Mouse (Mus musculus) hindbrain, embryonic 15.5 days (tissue): ENCODE measurements at regions not wholly inside any gene's neighbourhood (a gene's known extent, or its start where the extent isn't known, plus 50 kb on each side); places are given as distances from the start of the nearest gene placed in this dataset.
A peak's percentile ranks its signal among the peaks of the same experiment; 100 is the strongest.
"Not testable (repeated sequence)": the region's sequence is repeated elsewhere in the genome, so short reads cannot be mapped to it uniquely, and the experiment has no call there.

Experiments used
- ATAC-seq: fragments of 200-750 bp; cut with Nextera tagmentation; 2 replicates; pipeline ENCODE4 v1.8.0; 2017; ENCODE audit warnings: low read depth, moderate number of reproducible peaks, moderate TSS enrichment; ENCODE audit not compliant: low FRiP score
- H3K27ac ChIP-seq: fragments of 300-500 bp; sonication (generic); replicated peaks from 2 replicates; pipeline ENCODE4 v1.5.1; 2015; ENCODE audit warnings: mild to moderate bottlenecking, inconsistent platforms
- H3K27me3 ChIP-seq: fragments of 300-500 bp; sonication (generic); 2 replicates; pipeline ENCODE4 v1.6.1; 2015; ENCODE audit warnings: control low read depth, inconsistent platforms
- H3K36me3 ChIP-seq: fragments of 300-500 bp; sonication (generic); 2 replicates; pipeline ENCODE4 v1.6.1; 2015; ENCODE audit warnings: control low read depth, inconsistent platforms
- H3K4me1 ChIP-seq: fragments of 300-500 bp; sonication (generic); replicated peaks from 2 replicates; pipeline ENCODE4 v1.6.1; 2015; ENCODE audit warnings: control low read depth, inconsistent platforms
- H3K4me2 ChIP-seq: fragments of 300-500 bp; sonication (generic); 2 replicates; pipeline ENCODE4 v1.6.1; 2015; ENCODE audit warnings: moderate library complexity, mild to moderate bottlenecking, inconsistent platforms
- H3K4me3 ChIP-seq: fragments of 300-500 bp; sonication (generic); 2 replicates; pipeline ENCODE4 v1.5.1; 2015; ENCODE audit warnings: mild to moderate bottlenecking, inconsistent platforms
- H3K9ac ChIP-seq: fragments of 300-500 bp; sonication (generic); 2 replicates; pipeline ENCODE4 v1.6.1; 2015; ENCODE audit warnings: inconsistent platforms
- H3K9me3 ChIP-seq: fragments of 300-500 bp; sonication (generic); 2 replicates; pipeline ENCODE4 v1.6.1; 2016; ENCODE audit warnings: control low read depth, inconsistent platforms
- WGBS: fragments of 180-500 bp; shearing (Covaris S2); methylation state at CpG from one replicate; pipeline ENCODE4 v1.1.7; 2015; 5-methylcytosine and 5-hydroxymethylcytosine counted together

DNA sequence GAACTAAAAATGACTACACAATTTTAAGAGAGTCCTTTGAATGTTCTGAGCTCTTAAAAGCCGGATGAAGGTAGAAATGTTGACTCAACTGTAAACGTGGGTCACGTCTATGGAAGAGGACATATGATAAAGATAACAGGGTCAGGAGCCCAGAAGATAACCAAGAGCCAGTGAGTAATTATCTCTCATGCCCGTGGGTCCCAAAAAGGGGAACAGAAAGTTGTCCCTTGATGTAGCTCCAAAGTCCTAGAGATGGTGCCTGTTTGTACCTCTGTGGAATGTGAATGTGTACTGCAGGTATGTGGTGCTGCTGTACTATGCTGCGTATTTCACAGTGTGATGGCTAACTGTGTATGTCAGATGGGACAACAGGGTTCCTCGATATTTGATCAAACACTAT, 479.1 kb downstream of the Gja1 start:
- no peak overlapping the region for H3K27ac ChIP-seq
- H3K36me3 ChIP-seq = no peaks in the 10 kb centered on the region
- H3K9me3 ChIP-seq = no peaks in the 10 kb centered on the region
- WGBS = 95% methylated on average over 6 of the region's 6 CpGs
- H3K4me1 ChIP-seq = no peaks in the 10 kb centered on the region
- H3K9ac ChIP-seq = no peak overlapping the region
- no peak overlapping the region for H3K4me2 ChIP-seq
- H3K27me3 ChIP-seq = no peaks in the 10 kb centered on the region
- no peak overlapping the region for H3K4me3 ChIP-seq
- ATAC-seq = no peak

DNA sequence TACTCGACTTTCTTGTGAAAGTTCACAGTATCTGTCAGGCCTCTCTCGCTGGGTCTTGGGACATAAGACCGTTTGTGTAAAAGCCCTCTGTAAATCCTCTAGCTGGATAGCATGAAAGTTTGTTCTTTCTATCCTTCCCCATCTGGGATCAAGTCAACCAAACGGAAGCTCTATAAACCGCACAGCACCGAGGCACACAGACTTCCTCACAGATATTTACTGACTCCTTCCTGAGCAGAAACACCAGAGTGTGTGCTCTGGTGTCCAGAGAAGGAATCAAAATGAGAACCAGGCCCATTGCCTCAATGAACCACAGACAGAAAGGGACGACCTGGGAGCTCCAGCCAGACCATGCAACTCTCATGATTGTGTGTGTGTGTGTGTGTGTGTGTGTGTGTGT, 502.6 kb downstream of the Gja1 start:
- Histone ChIP-seq H3K27me3 (no peaks in the 10 kb centered on the region), H3K36me3 (no peaks in the 10 kb centered on the region), H3K4me2 (no peak overlapping the region), H3K9ac (no peak overlapping the region), H3K4me1 (no peaks in the 10 kb centered on the region), H3K9me3 (no peaks in the 10 kb centered on the region), H3K27ac (no peak overlapping the region), H3K4me3 (no peak overlapping the region)
- 86% methylated on average over 7 of the region's 7 CpGs for WGBS
- ATAC-seq = no peak

DNA sequence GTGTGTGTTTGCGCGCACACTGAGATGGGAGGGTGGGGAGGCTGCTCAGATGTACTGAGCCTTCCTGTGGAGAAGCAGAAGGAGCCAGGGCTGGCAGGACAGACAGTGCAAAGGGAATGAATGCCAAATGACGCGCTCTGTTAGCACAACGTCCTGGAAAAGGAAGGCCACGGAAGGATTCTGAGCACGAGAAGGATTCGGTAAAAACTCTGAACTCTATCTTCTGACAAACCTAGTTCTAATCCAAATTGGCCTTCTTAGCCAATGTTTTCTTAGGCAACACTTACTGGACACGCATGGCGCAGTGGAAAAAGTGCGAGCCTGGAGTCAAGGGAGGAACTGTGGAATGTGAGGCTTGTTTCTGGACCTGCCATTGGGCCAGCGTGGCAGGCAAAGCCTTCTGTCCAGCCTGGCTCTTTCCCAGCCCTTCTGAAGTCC, 503.0 kb downstream of the Gja1 start:
- no peak overlapping the region for H3K9ac ChIP-seq
- no peaks in the 10 kb centered on the region for H3K9me3 ChIP-seq
- H3K4me3 ChIP-seq = no peak overlapping the region
- no peak overlapping the region for H3K27ac ChIP-seq
- no peaks in the 10 kb centered on the region for H3K36me3 ChIP-seq
- H3K4me2 ChIP-seq = no peak overlapping the region
- no peak for ATAC-seq
- no peaks in the 10 kb centered on the region for H3K4me1 ChIP-seq
- no peaks in the 10 kb centered on the region for H3K27me3 ChIP-seq
- 71% methylated on average over 12 of the region's 12 CpGs for WGBS

DNA sequence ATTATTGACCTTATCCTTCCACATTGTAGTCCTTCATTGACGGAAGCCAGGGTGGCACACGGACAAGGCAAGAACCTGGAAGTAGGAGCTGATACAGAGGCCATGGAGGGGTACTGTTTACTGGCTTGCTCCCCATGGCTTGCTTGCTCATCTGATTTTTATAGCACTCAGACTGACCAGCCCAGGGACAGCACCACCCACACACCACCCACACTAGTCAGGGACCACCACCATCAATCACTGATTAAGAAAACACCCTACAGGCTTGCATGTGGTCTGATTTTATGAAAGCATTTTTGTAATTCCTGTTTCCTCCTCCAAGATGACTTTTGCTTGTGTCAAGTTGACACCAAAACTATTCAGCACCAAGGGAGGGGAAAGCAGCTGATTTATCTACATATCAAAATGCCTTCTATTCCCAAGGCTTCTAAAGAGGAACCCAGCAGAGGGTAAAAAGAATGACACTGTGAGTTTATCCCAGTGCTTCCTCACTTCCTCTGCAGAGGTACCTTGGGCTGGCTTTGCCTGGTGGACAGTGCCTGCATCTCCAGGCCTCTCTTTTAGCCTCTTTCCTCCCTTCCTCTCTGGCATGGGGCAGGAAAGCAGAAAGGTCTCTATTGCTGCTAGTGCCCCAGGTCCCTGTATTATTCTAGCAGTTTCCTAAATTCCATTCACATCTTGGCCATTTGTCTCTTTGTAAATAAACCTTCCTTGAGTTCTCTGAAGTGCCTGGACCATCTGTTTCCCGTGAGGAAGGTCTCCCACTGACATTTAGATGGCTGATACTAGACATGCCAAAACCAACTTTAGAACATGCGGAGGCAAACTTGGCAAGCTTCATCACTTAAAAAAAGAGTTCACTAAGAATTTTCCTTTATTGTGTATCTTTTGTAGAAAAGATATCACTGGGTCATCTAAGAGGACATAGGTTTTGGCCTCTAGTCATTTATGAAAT, 507.6 kb downstream of the Gja1 start:
- H3K4me1 ChIP-seq = no peaks in the 10 kb centered on the region
- no peak overlapping the region; the same call in 1 of the 2 replicates for H3K27ac ChIP-seq
- no peak overlapping the region for H3K9ac ChIP-seq
- no peaks in the 10 kb centered on the region for H3K27me3 ChIP-seq
- no peaks in the 10 kb centered on the region for H3K9me3 ChIP-seq
- no peaks in the 10 kb centered on the region for H3K36me3 ChIP-seq
- no peak for ATAC-seq
- 81% methylated on average over 4 of the region's 4 CpGs for WGBS
- no peak overlapping the region for H3K4me2 ChIP-seq
- H3K4me3 ChIP-seq = no peak overlapping the region

DNA sequence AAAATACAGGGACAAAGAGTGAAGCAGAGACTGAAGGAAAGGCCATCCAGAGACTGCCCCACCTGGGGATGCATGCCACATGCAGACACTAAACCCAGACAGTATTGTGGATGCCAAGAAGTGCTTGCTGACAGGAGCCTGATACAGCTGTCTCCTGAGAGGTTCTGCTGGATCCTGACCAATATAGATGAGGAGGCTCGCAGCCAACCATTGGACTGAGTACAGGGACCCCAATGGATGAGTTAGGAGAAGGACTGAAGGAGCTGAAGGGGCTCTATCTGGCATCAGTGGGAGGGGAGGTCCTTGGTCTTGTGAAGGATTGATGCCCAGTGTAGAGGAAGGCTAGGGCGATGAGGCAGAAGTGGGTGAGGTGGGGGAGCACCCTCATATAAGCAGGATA, 514.4 kb downstream of the Gja1 start:
- ATAC-seq, H3K4me1 ChIP-seq, H3K4me2 ChIP-seq, H3K4me3 ChIP-seq, H3K9ac ChIP-seq, H3K9me3 ChIP-seq, H3K27ac ChIP-seq, H3K36me3 ChIP-seq, H3K27me3 ChIP-seq: not testable (repeated sequence)
- WGBS = 77% methylated on average over 2 of the region's 2 CpGs

DNA sequence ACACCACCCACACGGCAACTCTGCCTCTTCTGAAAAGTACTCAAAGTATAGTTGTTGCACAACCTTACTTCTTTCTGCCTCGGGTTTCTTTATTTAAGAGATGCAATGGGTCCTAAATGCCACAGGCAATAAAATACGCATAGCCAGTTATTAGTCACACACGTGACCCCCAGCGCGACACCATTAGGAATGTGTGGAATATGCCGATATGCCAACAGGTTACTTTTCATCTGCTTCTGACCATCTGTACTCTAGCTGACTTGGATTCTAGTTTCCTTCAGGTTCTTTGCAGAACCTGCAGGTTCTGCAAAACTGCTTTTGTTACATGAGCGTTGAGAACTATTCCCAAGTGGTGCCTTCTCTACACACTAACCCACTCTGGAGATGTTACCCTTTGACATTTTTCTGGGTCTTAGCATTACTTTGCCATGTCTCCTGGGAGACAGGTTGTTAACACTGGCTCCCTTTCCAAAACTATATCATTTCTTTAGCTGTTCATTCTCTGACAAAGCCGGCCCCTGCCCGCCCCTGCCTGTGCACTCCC, 515.6 kb downstream of the Gja1 start:
- no peaks in the 10 kb centered on the region for H3K27me3 ChIP-seq
- WGBS = 52% methylated on average over 10 of the region's 10 CpGs
- no peaks in the 10 kb centered on the region for H3K36me3 ChIP-seq
- no peaks in the 10 kb centered on the region for H3K9me3 ChIP-seq
- H3K27ac ChIP-seq = no peak overlapping the region
- ATAC-seq = no peak; the same call in 1 of the 2 replicates
- H3K4me3 ChIP-seq = no peak overlapping the region
- H3K4me2 ChIP-seq = no peak overlapping the region
- H3K4me1 ChIP-seq = peaks cover 4% of the 10 kb centered on the region; the same call in 1 of the 2 replicates
- H3K9ac ChIP-seq = no peak overlapping the region

DNA sequence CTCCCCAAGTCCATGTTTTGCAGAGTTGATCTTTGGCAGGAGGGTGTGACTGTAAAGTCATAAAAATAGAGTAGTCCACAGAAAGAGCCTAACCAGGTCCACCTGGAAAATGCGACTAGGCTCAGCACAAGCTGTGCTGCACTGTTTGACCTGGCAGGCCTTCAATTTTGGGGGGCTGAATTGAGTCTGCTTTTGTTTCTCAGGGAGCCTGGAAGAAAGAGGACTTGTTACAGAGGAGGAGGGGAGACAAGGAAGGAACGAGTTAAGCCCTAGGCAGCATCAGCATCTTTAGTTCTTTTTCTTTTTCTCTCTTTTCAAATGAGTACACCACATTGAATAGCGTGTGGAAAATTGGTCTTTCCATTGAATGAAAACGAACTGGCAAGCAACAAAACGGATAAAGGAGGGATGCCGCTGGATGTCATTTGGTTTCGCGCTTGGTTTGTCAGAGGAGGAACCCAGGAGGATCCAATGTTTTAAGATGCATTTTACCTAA, 516.1 kb downstream of the Gja1 start:
- peak; percentile 81 for ATAC-seq
- no peaks in the 10 kb centered on the region for H3K27me3 ChIP-seq
- no peak overlapping the region for H3K9ac ChIP-seq
- H3K36me3 ChIP-seq = no peaks in the 10 kb centered on the region
- 8% methylated on average over 8 of the region's 8 CpGs for WGBS
- no peaks in the 10 kb centered on the region for H3K9me3 ChIP-seq
- H3K4me3 ChIP-seq = no peak overlapping the region
- peaks cover 4% of the 10 kb centered on the region; the same call in 1 of the 2 replicates for H3K4me1 ChIP-seq
- H3K4me2 ChIP-seq = no peak overlapping the region
- peak overlapping the region; percentile 45; the same call in 1 of the 2 replicates for H3K27ac ChIP-seq

DNA sequence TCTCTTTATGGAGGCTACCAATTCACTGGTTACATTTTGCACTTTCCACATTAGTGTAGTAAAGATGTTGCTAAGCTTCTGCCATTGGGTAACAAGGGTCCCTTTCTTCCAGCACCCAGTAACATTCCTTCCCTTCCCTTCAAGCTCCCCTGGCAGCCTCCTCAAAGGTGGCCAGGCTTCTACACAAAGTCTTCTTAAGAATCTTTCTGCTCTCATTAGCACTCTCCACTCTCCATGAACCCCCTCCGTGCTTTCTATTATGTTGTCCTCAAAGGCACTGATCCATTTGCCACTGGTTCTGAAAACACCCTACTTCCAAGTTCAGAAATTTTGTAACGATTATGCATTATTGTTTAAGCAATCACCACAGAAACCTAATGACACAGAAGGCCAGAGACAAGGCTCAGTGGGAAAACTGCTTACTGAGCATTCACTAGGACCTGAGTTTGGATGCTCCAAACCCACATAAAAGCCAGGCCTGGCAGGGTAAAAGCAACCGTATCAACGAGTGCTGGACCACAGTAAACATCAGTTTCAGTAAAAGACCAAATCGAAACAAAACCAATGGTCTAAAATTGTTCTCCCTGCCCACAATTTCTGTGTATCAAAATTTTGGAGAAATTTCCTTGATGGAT, 522.6 kb downstream of the Gja1 start:
- no peaks in the 10 kb centered on the region for H3K9me3 ChIP-seq
- H3K4me3 ChIP-seq = no peak overlapping the region
- 48% methylated on average over 5 of the region's 5 CpGs for WGBS
- H3K9ac ChIP-seq = no peak overlapping the region
- H3K27ac ChIP-seq = no peak overlapping the region
- ATAC-seq = peak; percentile 86
- no peaks in the 10 kb centered on the region for H3K27me3 ChIP-seq
- H3K36me3 ChIP-seq = no peaks in the 10 kb centered on the region
- no peaks in the 10 kb centered on the region for H3K4me1 ChIP-seq
- no peak overlapping the region for H3K4me2 ChIP-seq

DNA sequence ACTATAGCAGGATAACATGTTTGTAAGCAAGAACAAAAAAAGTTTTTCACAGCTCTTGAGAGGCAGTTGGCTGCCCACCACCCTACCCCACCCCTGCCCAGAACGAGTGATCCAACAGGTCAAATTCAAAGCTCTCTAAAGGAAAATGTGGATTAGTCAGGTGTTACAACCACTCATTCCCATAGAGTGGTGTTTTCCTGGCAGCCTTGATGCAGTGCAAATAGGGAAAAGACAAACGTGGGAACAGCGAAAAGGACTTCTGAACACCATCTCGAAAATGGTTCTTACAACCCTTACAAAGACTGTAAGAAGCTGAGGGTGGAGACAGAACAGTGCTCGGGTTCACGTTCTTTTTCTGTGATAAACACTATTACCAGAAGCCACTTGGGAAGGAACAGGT, 523.8 kb downstream of the Gja1 start:
- Histone ChIP-seq H3K27me3 (no peaks in the 10 kb centered on the region), H3K36me3 (no peaks in the 10 kb centered on the region), H3K27ac (no peak overlapping the region), H3K4me1 (no peaks in the 10 kb centered on the region), H3K4me2 (no peak overlapping the region), H3K4me3 (no peak overlapping the region), H3K9me3 (no peaks in the 10 kb centered on the region), H3K9ac (no peak overlapping the region)
- 90% methylated on average over 6 of the region's 6 CpGs for WGBS
- ATAC-seq = no peak

DNA sequence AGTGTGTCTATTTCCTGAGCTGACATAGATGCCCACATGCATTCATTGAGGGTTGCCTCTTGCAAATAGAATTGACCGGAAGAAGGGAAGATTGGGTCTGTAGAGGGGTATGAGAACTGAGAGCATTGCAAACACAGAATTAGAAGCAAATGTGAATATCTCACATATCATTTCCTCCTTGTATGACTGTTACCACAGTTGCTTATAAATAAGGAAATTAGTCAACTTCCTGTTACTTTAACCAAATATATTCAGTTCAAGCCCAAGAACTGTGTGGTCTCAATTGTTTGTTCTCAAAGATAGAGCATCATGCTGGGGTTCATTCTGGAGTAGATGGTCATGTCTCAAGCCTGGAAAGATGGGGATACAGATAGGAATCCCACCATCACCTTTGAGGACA, 535.6 kb downstream of the Gja1 start:
- H3K36me3 ChIP-seq = no peaks in the 10 kb centered on the region
- no peak overlapping the region for H3K27ac ChIP-seq
- 98% methylated on average over 1 of the region's 1 CpGs for WGBS
- no peak overlapping the region for H3K4me3 ChIP-seq
- ATAC-seq = no peak
- no peak overlapping the region for H3K9ac ChIP-seq
- no peaks in the 10 kb centered on the region for H3K4me1 ChIP-seq
- no peak overlapping the region for H3K4me2 ChIP-seq
- H3K27me3 ChIP-seq = no peaks in the 10 kb centered on the region
- no peaks in the 10 kb centered on the region for H3K9me3 ChIP-seq

DNA sequence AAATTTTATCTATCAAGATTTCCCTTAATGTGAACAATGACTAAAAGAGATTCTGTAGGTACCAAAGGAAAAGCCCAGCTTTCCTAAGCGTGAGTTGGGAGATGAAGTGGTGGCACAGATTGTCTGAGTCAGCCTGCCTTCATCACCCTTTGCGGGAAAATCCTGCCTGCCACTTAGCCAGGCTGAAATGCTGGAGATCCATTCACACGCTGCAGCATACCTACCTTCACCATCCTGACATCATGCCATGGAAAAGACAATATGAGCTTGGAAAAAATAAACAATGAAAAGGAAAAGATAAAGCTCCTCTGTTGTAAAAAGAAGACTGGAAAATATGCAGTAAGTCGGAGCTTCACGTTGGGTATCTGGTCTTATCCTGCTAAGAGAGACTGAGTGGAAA, 537.0 kb downstream of the Gja1 start:
- WGBS = 80% methylated on average over 5 of the region's 5 CpGs
- no peaks in the 10 kb centered on the region for H3K27me3 ChIP-seq
- H3K27ac ChIP-seq = no peak overlapping the region
- H3K36me3 ChIP-seq = no peaks in the 10 kb centered on the region
- ATAC-seq = no peak
- H3K4me3 ChIP-seq = no peak overlapping the region
- no peak overlapping the region for H3K4me2 ChIP-seq
- no peak overlapping the region for H3K9ac ChIP-seq
- no peaks in the 10 kb centered on the region for H3K4me1 ChIP-seq
- no peaks in the 10 kb centered on the region for H3K9me3 ChIP-seq

DNA sequence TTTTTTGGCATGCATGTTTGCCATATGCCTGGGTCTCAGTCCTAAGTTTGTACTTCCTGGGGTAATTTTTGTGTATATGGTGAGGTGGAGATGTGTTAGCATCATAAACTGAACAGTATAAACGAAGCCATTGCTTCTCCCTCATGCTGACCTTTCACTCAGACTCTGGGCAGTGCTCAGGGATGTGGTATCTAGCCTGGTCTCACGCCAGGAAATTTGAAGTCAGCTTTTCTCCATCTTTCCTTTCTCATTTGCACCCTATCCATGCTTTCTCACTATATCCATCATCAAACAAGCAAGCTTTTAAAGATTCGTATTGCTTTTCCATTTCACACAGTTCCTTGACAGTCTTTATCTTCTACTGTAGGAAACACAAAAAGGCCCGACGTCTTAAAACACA, 541.3 kb downstream of the Gja1 start:
- Histone ChIP-seq H3K27me3 (no peaks in the 10 kb centered on the region), H3K9ac (no peak overlapping the region), H3K4me3 (no peak overlapping the region), H3K27ac (no peak overlapping the region), H3K36me3 (no peaks in the 10 kb centered on the region), H3K9me3 (no peaks in the 10 kb centered on the region), H3K4me1 (no peaks in the 10 kb centered on the region), H3K4me2 (no peak overlapping the region)
- WGBS = 85% methylated on average over 5 of the region's 5 CpGs
- no peak for ATAC-seq
